Mouse (Mus musculus) CD8-positive naive resting alpha-beta T cell, adult 2 months (primary cell): Measurements from ENCODE around the gene Fnbp4.
"Not testable (repeated sequence)": the region's sequence is repeated elsewhere in the genome, so short reads cannot be mapped to it uniquely, and the experiment has no call there.

Source experiments
- DNase-seq, 2 experiments: peaks; one replicate each; pipeline ENCODE4 v3.0.0; 2022; ENCODE audit warnings: low read depth in 2 of 2, low spot score in 2 of 2

Gene Fnbp4

GRCm38 (mm10) chr2:90782458-90782857 lies 37.3 kb downstream of the Fnbp4 start, which contains the start of gene Agbl2:
Gene Agbl2 (plus strand): TSS chr2:90782727.
- DNase-seq: no peak

GRCm38 (mm10) chr2:90782901-90783486 lies 37.8 kb downstream of the Fnbp4 start:
- DNase-seq: no peak

DNA sequence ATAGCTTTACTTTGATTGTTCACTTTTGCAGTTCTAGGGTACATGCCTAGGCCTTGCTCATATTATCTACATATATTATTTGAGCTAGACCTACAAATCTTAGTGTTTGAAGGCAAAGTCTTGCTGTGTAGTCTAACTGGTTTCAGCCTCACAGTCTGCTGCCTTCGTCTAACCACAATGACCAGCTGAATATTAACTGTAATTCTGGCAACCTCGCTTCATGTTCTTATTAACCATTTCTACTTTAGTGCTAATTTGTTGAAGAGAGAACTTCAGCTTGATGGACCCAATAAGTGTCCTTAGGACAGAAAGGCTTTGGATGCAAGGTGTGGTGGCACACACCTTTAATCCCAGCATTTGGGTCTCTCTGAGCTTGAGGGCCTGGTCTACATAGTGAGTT lies 43.0 kb downstream of the Fnbp4 start:
- DNase-seq: no peak

DNA sequence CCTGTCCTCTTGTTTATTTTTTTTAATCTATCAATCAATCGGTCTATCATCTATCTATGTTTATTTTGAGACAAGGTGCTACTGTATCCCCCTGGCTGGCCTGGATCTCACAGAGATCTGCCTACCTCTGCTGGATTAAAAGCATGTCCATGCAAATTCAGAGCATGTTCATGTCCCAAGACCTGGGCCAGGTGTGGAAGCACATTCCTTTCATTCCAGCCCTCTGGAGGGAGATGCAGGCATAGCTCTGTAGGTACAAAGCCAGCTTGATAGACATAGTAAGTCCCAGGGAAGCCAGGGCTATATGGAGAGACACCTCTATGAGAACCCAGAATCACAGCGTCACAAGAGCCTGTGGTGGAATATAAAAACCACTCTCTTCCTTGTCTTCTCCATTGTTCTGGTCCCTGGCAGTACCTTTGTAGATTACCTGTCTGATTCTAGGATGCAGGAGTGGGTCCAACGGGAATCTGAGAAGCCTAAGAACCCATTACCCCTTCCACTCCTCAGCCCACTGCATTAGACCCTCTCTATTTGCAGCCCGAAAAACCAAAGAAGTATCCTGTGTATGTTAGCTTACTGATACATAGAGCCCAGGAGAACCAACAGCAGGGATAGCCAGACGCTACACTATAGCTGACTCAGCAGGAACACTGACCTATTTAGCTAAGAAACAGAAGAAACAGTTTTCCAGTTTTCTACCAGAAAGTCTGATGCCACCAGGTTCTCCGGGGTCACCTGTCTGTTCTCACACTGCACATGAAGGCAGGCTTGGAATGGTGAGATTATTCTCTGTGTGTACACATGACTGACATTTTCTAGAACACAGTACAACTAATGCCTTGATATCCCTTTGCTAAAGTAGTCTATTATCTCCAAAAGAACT lies 63.3 kb downstream of the Fnbp4 start:
- no peak for DNase-seq

DNA sequence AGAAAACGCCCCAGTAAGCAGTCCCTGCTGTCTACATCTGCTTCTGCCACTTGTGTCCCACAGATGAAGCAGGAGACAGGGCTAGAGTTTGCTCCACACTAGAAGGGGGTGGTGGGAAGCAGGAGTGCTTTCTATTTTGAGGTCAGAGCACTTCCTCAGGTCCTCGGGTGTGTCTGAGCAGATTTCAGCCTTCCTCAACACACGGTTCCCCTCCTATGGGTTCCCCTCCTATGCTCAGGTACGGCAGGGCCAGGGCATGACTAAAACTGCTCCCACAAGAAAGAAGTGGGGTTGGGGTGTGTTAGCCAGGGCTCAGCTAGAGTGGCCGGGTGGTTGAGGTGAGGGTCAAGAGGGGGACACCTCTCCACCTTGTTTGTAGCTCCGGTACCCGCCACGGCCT lies 65.6 kb downstream of the Fnbp4 start:
- no peak for DNase-seq

GRCm38 (mm10) chr2:90815266-90815665 lies 70.1 kb downstream of the Fnbp4 start:
- no peak for DNase-seq

- no peak for DNase-seq
Observed at GRCm38 (mm10) chr2:90816144-90816543, 71.0 kb downstream of the Fnbp4 start.

- no peak for DNase-seq
Observed at GRCm38 (mm10) chr2:90818710-90819109, 73.5 kb downstream of the Fnbp4 start.

GRCm38 (mm10) chr2:90820894-90821293 lies 75.7 kb downstream of the Fnbp4 start:
- no peak for DNase-seq

- DNase-seq: no peak
Observed at GRCm38 (mm10) chr2:90822978-90823377, 77.8 kb downstream of the Fnbp4 start.

GRCm38 (mm10) chr2:90823781-90824180 lies 78.6 kb downstream of the Fnbp4 start:
- no peak for DNase-seq

DNA sequence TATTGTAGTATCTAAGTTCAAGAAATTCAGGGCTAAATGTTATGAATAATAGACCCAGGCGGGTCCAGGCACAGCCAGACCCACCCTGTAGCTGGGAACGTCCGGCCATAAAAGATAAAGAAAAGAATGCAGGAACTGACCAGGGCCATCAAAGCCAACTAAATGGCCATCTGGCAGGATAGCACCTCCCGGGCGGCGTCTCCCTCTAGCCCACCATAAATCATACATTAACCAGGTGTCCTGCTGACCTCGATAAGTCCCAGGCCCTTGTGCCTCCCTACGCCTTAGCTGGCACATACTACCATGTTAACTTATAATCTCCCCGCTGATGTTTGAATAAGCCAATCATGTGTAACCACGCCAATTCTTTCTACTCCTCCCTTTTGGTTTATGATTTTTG lies 79.4 kb downstream of the Fnbp4 start:
- DNase-seq: not testable (repeated sequence)

- DNase-seq: no peak
Observed at GRCm38 (mm10) chr2:90825515-90826172, 80.5 kb downstream of the Fnbp4 start.

- no peak for DNase-seq
Observed at GRCm38 (mm10) chr2:90828739-90829138, 83.6 kb downstream of the Fnbp4 start.
